12 mouse cellular contexts compared by ENCODE assay signal in the genomic region with DNA sequence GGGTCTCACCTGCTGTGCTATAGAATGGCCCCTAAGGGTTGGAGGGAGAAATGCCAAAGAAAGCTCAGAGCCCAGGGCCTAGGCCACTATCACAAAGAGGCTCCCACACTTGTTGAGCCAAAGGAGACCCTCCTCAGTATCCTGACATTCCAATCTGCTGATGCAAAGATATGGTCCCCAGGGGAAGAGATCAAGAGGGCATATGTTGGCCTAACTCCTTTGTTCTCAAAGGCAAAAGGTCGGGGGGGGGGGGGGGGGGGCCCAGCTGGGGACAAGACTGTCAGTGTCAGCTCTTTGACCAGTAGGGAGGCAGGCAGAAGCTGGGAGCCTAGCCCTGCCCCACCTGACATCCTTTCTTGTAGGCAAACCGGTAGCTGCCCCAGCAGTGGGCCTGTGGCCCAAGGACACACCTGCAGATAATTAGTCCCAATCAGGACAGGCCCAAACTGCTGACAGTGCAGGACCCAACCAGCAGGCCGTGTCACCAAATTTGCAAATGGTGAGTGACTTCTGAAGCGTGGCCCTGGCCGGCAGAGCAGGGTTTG.
A peak's percentile ranks its signal among the peaks of the same experiment; 100 is the strongest.
DNase-seq lines count a peak whose midpoint lies in the region; ATAC-seq lines count a peak whose summit lies in the region.
"Had no signal": no experiment of that assay in that cellular context is flagged by ENCODE, and none has a peak within 500 bp of the region (broad histone marks: within the 10 kb centered on the region; RNA-seq: fewer than 3 reads in every experiment).

No protein-coding gene starts in this region.

- H3K36me3 ChIP-seq in hindbrain, embryonic 14.5 days (replicated peaks; ENCODE audit: control insufficient read depth, insufficient read depth): no peaks in the 10 kb centered on the region
- H3K36me3 ChIP-seq in hindbrain, embryonic 16.5 days (ENCODE audit: control insufficient read depth, insufficient read depth, low read length): no peaks in the 10 kb centered on the region
- H3K36me3 ChIP-seq: heart, embryonic 10.5 days; hindbrain, embryonic 15.5 days had no signal

- no peaks in the 10 kb centered on the region for H3K27me3 ChIP-seq in hindbrain, embryonic 14.5 days (ENCODE audit: control insufficient read depth, insufficient read depth, low read length)
- no peaks in the 10 kb centered on the region for H3K27me3 ChIP-seq in hindbrain, embryonic 16.5 days (replicated peaks; ENCODE audit: control insufficient read depth, insufficient read depth, low read length)
- H3K27me3 ChIP-seq: hindbrain, embryonic 15.5 days had no signal

- 13% methylated on average over 5 of the region's 5 CpGs for WGBS in hindbrain, embryonic 14.5 days
- 8% methylated on average over 4 of the region's 5 CpGs for WGBS in hindbrain, embryonic 16.5 days

- no peak overlapping the region for H3K4me2 ChIP-seq in hindbrain, embryonic 14.5 days (replicated peaks)
- no peak overlapping the region for H3K4me2 ChIP-seq in hindbrain, embryonic 16.5 days (ENCODE audit: low read length)
- H3K4me2 ChIP-seq: hindbrain, embryonic 15.5 days had no signal

- no peak overlapping the region for H3K27ac ChIP-seq in hindbrain, embryonic 14.5 days
- H3K27ac ChIP-seq in hindbrain, embryonic 16.5 days (ENCODE audit: low read depth, low read length): no peak overlapping the region
- H3K27ac ChIP-seq: heart, embryonic 10.5 days; hindbrain, embryonic 15.5 days; layer of hippocampus, adult 2 months had no signal

- DNase-seq in hindbrain, embryonic 14.5 days (ENCODE audit: low spot score): peak; percentile 35
- DNase-seq in ZHBTc4 (ENCODE audit: low read depth, low spot score): peak; percentile 18
- peak; percentile 71 to 77 for DNase-seq in kidney, adult 8-10 months
- peak; percentile 55 for DNase-seq in mesoderm, embryonic 11.5 days (ENCODE audit: low read depth, low spot score)
- DNase-seq in right cerebral cortex, postnatal 10 days (ENCODE audit: low spot score in 2 of 2): no peak
- no peak for DNase-seq in adrenal gland, postnatal 14 days
- DNase-seq in layer of hippocampus, adult 9-10 months (ENCODE audit: low spot score): no peak
- DNase-seq: lung, adult 18-20 months had no signal

- no peak overlapping the region for H3K4me3 ChIP-seq in hindbrain, embryonic 14.5 days (replicated peaks; ENCODE audit: low read length)
- H3K4me3 ChIP-seq in hindbrain, embryonic 16.5 days (ENCODE audit: low read length): no peak overlapping the region
- H3K4me3 ChIP-seq: heart, embryonic 10.5 days; hindbrain, embryonic 15.5 days; layer of hippocampus, adult 2 months had no signal

- H3K9ac ChIP-seq in hindbrain, embryonic 14.5 days: no peak overlapping the region
- no peak overlapping the region for H3K9ac ChIP-seq in hindbrain, embryonic 16.5 days (ENCODE audit: low read depth, low read length)
- H3K9ac ChIP-seq: hindbrain, embryonic 15.5 days had no signal

- H3K4me1 ChIP-seq in hindbrain, embryonic 14.5 days (replicated peaks; ENCODE audit: control insufficient read depth, insufficient read depth, low read length): peaks cover 15% of the 10 kb centered on the region
- peaks cover 15% of the 10 kb centered on the region for H3K4me1 ChIP-seq in hindbrain, embryonic 16.5 days (ENCODE audit: control insufficient read depth, insufficient read depth, low read depth, low read length)

- no peak for ATAC-seq in hindbrain, embryonic 14.5 days (ENCODE audit: low FRiP score)
- ATAC-seq in hindbrain, embryonic 16.5 days: no peak

- no peaks in the 10 kb centered on the region for H3K9me3 ChIP-seq in hindbrain, embryonic 14.5 days (ENCODE audit: control insufficient read depth, low read length)
- H3K9me3 ChIP-seq in hindbrain, embryonic 16.5 days (ENCODE audit: control insufficient read depth, low read length): no peaks in the 10 kb centered on the region
- H3K9me3 ChIP-seq: heart, embryonic 10.5 days; hindbrain, embryonic 15.5 days had no signal

Comparison
In these comparisons a context has a peak if more than half of its experiments do, and no peak if none do; other contexts are left out.
1. DNase-seq: peak in hindbrain, embryonic 14.5 days (single experiment), ZHBTc4 (single experiment), kidney, adult 8-10 months (2 of 2) and mesoderm, embryonic 11.5 days (single experiment); none in right cerebral cortex, postnatal 10 days (0 of 2), adrenal gland, postnatal 14 days (single experiment) and layer of hippocampus, adult 9-10 months (single experiment).